Mouse (Mus musculus): ENCODE measurements around the gene Ubn1. TPM values are rescaled to one million over a fixed set of nuclear protein-coding genes. Genes with fewer than 3 reads are reported as not detected.

The Ubn1 gene
- polyA plus RNA-seq, 1 experiment from 2014 or later: 16.6 TPM

DNA sequence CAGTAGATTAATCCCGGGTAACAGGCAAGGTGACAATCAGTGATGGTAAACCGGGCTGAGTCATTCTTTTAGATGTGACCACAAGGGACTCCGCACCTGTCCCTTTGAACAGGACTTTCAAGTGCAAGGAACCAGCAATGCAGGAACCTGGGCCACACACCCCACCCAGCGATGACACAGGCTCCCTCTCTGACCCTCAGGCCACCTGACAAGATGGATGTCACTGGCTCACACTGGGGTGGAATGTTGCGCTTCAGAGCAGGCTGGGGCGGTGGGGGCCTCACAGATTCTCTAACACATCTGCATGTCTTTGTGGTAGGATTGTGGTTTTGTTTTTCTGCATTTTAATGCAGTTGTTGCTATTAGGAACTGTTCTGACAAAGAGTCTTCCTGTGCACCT is 73.6 kb downstream of the Ubn1 start:
- ATAC-seq (replicated peaks; ENCODE audit: insufficient number of reproducible peaks, low FRiP score, low TSS enrichment): no peak
- no peaks in the 10 kb centered on the region for H3K36me3 ChIP-seq (ENCODE audit: control insufficient read depth, insufficient read depth, low read length)
- no peak overlapping the region for H3K27ac ChIP-seq (ENCODE audit: low read depth, low read length)
- no peak overlapping the region for H3K4me3 ChIP-seq (ENCODE audit: low read depth, low read length)
- H3K9me3 ChIP-seq (replicated peaks; ENCODE audit: control insufficient read depth, low read length): no peaks in the 10 kb centered on the region
- no peaks in the 10 kb centered on the region for H3K4me1 ChIP-seq (ENCODE audit: control insufficient read depth, insufficient read depth, low read length)
- peaks cover 44% of the 10 kb centered on the region for H3K27me3 ChIP-seq (ENCODE audit: control insufficient read depth, insufficient read depth, low read length)
- H3K9ac ChIP-seq (ENCODE audit: low read depth, low read length): no peak overlapping the region
- WGBS (ENCODE audit: insufficient replicate concordance): 59% methylated on average over 6 of the region's 6 CpGs
- no peak overlapping the region for H3K4me2 ChIP-seq

DNA sequence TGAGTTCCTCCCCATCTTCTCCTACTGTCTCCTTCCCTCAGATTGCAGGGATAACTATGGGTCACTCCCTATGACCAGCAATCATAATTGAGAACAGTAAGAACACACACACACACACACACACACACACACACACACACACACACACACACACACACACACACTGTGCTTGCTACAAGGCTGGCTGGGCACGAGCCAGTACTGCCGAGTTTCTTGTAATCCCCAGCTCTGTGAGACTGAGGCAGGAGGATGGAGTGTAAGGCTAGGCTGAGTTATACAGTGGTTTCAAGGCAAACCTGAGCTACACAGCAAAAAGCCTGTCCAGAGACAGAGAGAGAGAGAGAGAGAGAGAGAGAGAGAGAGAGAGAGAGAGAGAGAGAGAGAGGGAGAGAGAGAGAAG is 80.3 kb downstream of the Ubn1 start:
- Histone ChIP-seq H3K4me3 (ENCODE audit: low read depth, low read length) (no peak overlapping the region), H3K9ac (ENCODE audit: low read depth, low read length) (no peak overlapping the region), H3K27me3 (ENCODE audit: control insufficient read depth, insufficient read depth, low read length) (peaks cover 72% of the 10 kb centered on the region), H3K27ac (ENCODE audit: low read depth, low read length) (no peak overlapping the region), H3K36me3 (ENCODE audit: control insufficient read depth, insufficient read depth, low read length) (no peaks in the 10 kb centered on the region), H3K9me3 (replicated peaks; ENCODE audit: control insufficient read depth, low read length) (no peaks in the 10 kb centered on the region), H3K4me1 (ENCODE audit: control insufficient read depth, insufficient read depth, low read length) (peaks cover 12% of the 10 kb centered on the region), H3K4me2 (no peak overlapping the region)
- ATAC-seq (replicated peaks; ENCODE audit: insufficient number of reproducible peaks, low FRiP score, low TSS enrichment): no peak
- WGBS (ENCODE audit: insufficient replicate concordance): 46% methylated on average over 2 of the region's 2 CpGs

DNA sequence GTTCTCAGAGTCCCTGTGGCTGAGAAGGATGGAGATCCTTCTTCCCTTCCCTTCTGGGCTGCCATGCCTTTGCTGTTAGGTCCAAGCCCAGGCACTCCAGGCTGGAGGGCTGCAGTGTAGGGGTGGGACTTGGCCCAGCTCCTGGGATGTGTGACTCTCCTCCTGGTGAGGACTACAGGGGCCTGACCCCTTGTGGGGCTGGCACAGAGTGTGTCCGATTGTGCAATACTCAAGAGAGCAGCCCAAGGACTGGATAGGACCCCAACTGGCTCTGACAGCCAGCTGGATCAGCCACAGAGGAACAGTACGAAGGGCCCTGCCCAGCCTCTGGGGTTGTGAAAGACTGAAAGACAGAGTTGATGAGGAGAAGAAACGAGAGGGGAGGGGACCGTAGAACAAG is 80.9 kb downstream of the Ubn1 start:
- no peaks in the 10 kb centered on the region for H3K36me3 ChIP-seq (ENCODE audit: control insufficient read depth, insufficient read depth, low read length)
- no peak overlapping the region for H3K9ac ChIP-seq (ENCODE audit: low read depth, low read length)
- WGBS (ENCODE audit: insufficient replicate concordance): 28% methylated on average over 4 of the region's 4 CpGs
- no peaks in the 10 kb centered on the region for H3K9me3 ChIP-seq (replicated peaks; ENCODE audit: control insufficient read depth, low read length)
- peaks cover 74% of the 10 kb centered on the region for H3K27me3 ChIP-seq (ENCODE audit: control insufficient read depth, insufficient read depth, low read length)
- H3K4me3 ChIP-seq (ENCODE audit: low read depth, low read length): no peak overlapping the region
- ATAC-seq (replicated peaks; ENCODE audit: insufficient number of reproducible peaks, low FRiP score, low TSS enrichment): no peak
- peaks cover 14% of the 10 kb centered on the region for H3K4me1 ChIP-seq (ENCODE audit: control insufficient read depth, insufficient read depth, low read length)
- H3K4me2 ChIP-seq: no peak overlapping the region
- H3K27ac ChIP-seq (ENCODE audit: low read depth, low read length): no peak overlapping the region

DNA sequence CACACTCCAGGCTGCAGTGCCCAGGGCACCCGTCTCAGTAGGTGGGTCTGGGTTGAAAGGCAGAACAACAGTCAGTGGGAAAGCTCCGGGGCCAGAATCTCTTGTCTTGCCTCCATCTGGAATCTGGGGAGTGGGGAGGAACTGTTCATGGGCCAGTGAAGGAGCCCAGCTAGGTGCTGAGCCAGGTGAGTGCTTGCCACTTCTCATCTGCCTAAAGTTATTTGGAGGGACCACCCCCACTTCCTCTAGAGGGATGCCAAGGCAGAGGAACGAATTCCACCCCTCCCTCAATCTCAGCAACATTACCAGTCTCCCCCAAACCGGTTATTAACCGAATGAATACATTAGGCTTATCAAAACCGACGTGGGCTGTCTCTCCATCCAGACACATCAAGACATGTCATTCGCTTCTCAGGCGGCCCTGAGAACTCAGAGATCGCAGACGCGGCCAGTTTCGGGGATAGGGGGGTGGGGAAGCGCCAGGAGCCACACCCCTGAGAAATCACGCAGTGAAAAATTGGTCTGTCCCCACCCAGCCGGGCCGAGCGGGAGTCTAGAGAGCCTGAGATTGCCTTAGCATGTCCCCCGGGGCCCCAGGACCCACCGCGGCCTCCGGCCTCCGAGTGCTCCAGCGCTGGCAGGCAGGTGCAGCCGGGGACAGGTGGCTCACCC is 81.5 kb downstream of the Ubn1 start:
- no peaks in the 10 kb centered on the region for H3K36me3 ChIP-seq (ENCODE audit: control insufficient read depth, insufficient read depth, low read length)
- 5% methylated on average over 25 of the region's 25 CpGs for WGBS (ENCODE audit: insufficient replicate concordance)
- H3K9ac ChIP-seq (ENCODE audit: low read depth, low read length): no peak overlapping the region
- H3K4me1 ChIP-seq (ENCODE audit: control insufficient read depth, insufficient read depth, low read length): peaks cover 18% of the 10 kb centered on the region
- H3K4me3 ChIP-seq (ENCODE audit: low read depth, low read length): peak overlapping the region; percentile 50
- peaks cover 69% of the 10 kb centered on the region for H3K27me3 ChIP-seq (ENCODE audit: control insufficient read depth, insufficient read depth, low read length)
- H3K27ac ChIP-seq (ENCODE audit: low read depth, low read length): no peak overlapping the region
- H3K9me3 ChIP-seq (replicated peaks; ENCODE audit: control insufficient read depth, low read length): no peaks in the 10 kb centered on the region
- no peak for ATAC-seq (replicated peaks; ENCODE audit: insufficient number of reproducible peaks, low FRiP score, low TSS enrichment)
- H3K4me2 ChIP-seq: peak overlapping the region; percentile 73

DNA sequence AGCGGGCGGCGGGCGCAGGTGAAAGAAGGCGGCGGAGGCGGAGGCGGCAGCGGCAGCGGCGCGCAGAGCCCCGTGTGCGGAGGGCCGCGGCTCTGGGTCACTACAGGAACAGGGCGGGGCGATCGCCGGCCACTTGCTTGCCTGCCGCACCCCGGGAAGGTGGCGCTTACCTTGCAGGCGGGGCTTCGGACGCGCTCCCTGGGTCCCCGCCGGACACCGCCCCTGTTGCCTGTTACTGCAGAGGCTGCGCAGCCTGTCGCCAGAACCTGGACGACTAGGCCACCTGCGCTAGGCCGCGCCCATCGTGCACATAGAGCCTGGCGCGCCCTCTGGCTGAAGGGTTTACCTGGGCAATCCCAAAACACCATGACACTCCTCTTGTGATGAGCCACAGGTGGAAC is 82.5 kb downstream of the Ubn1 start, which contains the start of gene Ppl:
Gene Ppl, minus strand, starts transcription at position 21 of the 401 bp plus-strand sequence.
- H3K36me3 ChIP-seq (ENCODE audit: control insufficient read depth, insufficient read depth, low read length): no peaks in the 10 kb centered on the region
- no peak within 1 kb of the TSS for H3K27ac ChIP-seq (ENCODE audit: low read depth, low read length)
- peak within 1 kb of the TSS; percentile 50 for H3K4me3 ChIP-seq (ENCODE audit: low read depth, low read length)
- peaks cover 21% of the 10 kb centered on the region for H3K4me1 ChIP-seq (ENCODE audit: control insufficient read depth, insufficient read depth, low read length)
- H3K27me3 ChIP-seq (ENCODE audit: control insufficient read depth, insufficient read depth, low read length): peaks cover 63% of the 10 kb centered on the region
- ATAC-seq (replicated peaks; ENCODE audit: insufficient number of reproducible peaks, low FRiP score, low TSS enrichment): no peak
- 0 out of 2 replicates have a peak within 1 kb of the TSS, but pooled peaks have one; percentile 3 for H3K9ac ChIP-seq (ENCODE audit: low read depth, low read length)
- peak within 1 kb of the TSS; percentile 73 for H3K4me2 ChIP-seq
- 1% methylated on average over 36 of the region's 39 CpGs for WGBS (ENCODE audit: insufficient replicate concordance)
- no peaks in the 10 kb centered on the region for H3K9me3 ChIP-seq (replicated peaks; ENCODE audit: control insufficient read depth, low read length)

DNA sequence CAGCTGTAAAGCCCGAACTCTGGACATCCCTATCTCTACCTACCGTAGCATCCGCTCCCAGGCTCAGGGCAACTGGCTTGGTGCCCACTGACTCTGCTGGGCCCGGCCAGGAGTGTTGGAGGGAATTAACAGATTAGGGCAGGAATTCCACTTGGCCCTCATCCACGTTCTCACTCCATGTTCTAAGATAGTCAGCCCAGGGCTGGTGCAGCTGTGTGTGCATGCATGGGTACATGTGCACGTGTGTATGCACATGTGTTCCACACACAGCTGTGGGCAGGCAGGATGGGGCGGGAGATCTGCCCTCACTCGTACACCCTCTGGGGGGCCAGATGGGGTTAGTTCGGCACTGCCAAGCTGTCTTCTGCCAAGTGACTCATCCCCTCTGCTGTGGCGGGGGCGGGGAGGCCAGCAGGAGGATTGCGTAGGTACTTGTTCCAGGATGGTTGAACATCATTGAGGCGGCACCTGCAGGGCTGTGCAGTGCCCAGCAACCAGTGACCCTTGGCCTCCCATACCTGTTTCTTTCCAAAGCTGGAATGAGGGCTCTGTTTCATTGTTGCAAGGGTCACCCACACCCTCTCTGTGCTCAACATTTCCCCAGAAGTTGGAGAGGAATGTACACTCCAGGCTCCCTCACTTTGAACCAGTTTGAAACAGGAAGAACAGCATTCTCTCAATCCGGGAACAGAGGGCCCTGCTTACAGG is 84.9 kb downstream of the Ubn1 start:
- Histone ChIP-seq H3K4me1 (ENCODE audit: control insufficient read depth, insufficient read depth, low read length) (peaks cover 21% of the 10 kb centered on the region), H3K9me3 (replicated peaks; ENCODE audit: control insufficient read depth, low read length) (no peaks in the 10 kb centered on the region), H3K4me2 (no peak overlapping the region), H3K27me3 (ENCODE audit: control insufficient read depth, insufficient read depth, low read length) (peaks cover 47% of the 10 kb centered on the region), H3K27ac (ENCODE audit: low read depth, low read length) (no peak overlapping the region), H3K9ac (ENCODE audit: low read depth, low read length) (no peak overlapping the region), H3K4me3 (ENCODE audit: low read depth, low read length) (no peak overlapping the region), H3K36me3 (ENCODE audit: control insufficient read depth, insufficient read depth, low read length) (no peaks in the 10 kb centered on the region)
- WGBS (ENCODE audit: insufficient replicate concordance): 60% methylated on average over 14 of the region's 14 CpGs
- ATAC-seq (replicated peaks; ENCODE audit: insufficient number of reproducible peaks, low FRiP score, low TSS enrichment): peak; percentile 41; the same call in 1 of the 2 replicates

DNA sequence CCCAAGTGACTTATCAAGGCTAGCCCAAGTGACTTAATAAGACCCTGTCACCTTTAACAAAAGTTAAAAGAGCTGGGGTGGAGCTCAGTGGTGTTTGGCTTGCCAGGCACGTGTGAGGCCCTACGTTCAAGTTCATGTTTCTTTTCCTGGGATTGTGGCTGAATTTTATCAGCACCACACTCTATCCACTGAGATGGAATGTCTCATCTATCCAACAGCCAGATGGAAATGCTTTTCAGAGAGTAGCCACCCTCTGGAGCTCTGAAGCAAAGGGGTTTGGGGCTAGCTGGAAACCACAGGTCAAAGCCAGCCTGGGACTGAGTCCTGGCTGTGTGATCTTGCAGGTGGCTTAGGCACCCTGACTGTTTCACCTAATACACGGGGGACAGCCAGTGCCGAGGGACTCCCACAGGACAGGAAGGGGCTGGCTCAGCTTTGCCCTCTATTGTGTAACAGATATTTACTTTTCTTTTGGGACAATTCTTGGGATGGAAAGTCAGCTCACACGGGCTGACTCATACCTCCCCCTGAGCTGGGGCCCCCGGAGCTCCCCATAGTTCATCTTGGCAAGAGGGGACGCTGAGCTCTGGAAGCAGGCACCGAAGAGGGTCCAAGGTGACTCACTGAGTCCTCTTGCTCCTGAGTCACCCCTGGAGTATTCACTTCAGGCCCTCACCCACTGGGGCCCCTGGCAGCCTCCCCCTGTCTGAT is 85.8 kb downstream of the Ubn1 start:
- ATAC-seq (replicated peaks; ENCODE audit: insufficient number of reproducible peaks, low FRiP score, low TSS enrichment): no peak
- H3K27me3 ChIP-seq (ENCODE audit: control insufficient read depth, insufficient read depth, low read length): peaks cover 41% of the 10 kb centered on the region
- no peaks in the 10 kb centered on the region for H3K36me3 ChIP-seq (ENCODE audit: control insufficient read depth, insufficient read depth, low read length)
- no peak overlapping the region for H3K9ac ChIP-seq (ENCODE audit: low read depth, low read length)
- no peak overlapping the region for H3K27ac ChIP-seq (ENCODE audit: low read depth, low read length)
- H3K4me1 ChIP-seq (ENCODE audit: control insufficient read depth, insufficient read depth, low read length): peaks cover 21% of the 10 kb centered on the region
- 47% methylated on average over 8 of the region's 8 CpGs for WGBS (ENCODE audit: insufficient replicate concordance)
- H3K4me3 ChIP-seq (ENCODE audit: low read depth, low read length): no peak overlapping the region
- no peaks in the 10 kb centered on the region for H3K9me3 ChIP-seq (replicated peaks; ENCODE audit: control insufficient read depth, low read length)
- H3K4me2 ChIP-seq: no peak overlapping the region
